Mouse (Mus musculus): ENCODE results near the gene Pth1r. TPM values are rescaled to one million over a fixed set of nuclear protein-coding genes. Genes with fewer than 3 reads are reported as not detected.

Pth1r gene
- polyA plus RNA-seq, 1 experiment from 2014 or later = 19.8 TPM

DNA sequence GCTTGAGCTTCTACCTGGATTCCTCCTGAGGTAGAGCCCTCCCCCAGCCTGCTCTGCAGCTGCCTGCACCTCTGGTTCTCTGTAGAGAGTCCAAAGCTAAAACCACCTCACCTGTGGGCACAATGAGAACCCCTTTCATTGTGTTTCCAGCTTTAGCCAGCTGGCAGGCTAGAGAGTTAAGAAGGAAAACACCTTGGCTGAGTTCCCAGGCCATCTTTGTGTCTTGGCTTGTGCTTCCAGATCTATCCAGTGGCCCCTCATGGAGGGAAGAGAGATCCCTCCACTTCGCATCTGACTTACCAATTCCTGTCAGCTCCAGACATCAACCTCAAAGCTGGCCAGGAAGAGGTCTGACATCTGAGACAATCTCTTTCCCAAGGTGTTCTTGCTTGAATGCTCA, 31.2 kb upstream of the Pth1r start:
- H3K4me1 ChIP-seq (ENCODE audit: control insufficient read depth, insufficient read depth, low read length) = peaks cover 7% of the 10 kb centered on the region; the same call in 1 of the 2 replicates
- H3K9me3 ChIP-seq (ENCODE audit: control insufficient read depth, low read depth, low read length) = no peaks in the 10 kb centered on the region
- no peaks in the 10 kb centered on the region for H3K27me3 ChIP-seq (ENCODE audit: control insufficient read depth, insufficient read depth, low read length)
- no peak for ATAC-seq (ENCODE audit: insufficient number of reproducible peaks, insufficient read depth, low FRiP score, low read depth)
- H3K9ac ChIP-seq (replicated peaks; ENCODE audit: low read depth, low read length) = no peak overlapping the region
- no peak overlapping the region for H3K4me2 ChIP-seq (replicated peaks; ENCODE audit: low read depth, low read length)
- 80% methylated on average over 1 of the region's 1 CpGs for WGBS
- no peak overlapping the region for H3K27ac ChIP-seq (ENCODE audit: low read length)
- H3K4me3 ChIP-seq (ENCODE audit: low read depth, low read length) = no peak overlapping the region
- H3K36me3 ChIP-seq (ENCODE audit: control insufficient read depth, insufficient read depth, low read length) = no peaks in the 10 kb centered on the region

DNA sequence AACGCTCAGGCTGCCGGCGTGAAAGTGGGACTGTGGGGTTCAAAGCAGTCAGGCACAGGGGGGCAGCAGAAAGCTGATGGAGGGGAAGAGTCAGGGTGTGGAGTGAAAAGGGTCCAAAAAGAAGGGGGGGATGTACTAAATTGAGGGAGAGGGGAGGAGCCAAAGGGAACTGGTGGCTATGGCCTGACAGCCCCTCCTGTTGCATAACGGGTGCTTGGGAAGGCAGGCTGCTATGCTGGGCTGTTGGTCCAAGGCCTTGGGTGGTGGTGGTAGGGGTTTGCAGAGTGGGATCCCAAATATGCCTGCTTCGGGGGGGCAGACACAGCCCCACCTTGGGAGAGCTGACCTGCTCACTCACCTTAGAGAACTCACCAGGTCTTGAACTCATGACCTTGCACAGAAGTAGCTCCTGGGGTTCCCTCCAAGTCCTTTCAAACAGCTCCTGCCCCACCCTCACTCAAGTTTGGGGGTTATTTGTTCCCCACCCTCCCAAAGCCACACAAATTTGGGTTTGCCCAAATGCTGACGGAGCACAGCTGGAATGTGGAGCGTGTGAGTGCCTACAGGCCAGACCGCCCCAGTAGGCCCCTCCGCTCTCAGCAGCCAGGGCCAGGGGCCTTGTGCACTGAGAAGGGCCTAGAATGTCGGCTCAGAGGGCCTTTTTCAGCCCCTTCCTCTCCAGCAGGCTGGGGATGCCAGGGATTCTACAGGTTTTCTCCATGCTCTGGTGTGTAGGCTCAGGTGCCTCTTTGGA, 28.5 kb upstream of the Pth1r start:
- Histone ChIP-seq H3K4me1 (ENCODE audit: control insufficient read depth, insufficient read depth, low read length) (peaks cover 3% of the 10 kb centered on the region; the same call in 1 of the 2 replicates), H3K9me3 (ENCODE audit: control insufficient read depth, low read depth, low read length) (no peaks in the 10 kb centered on the region), H3K9ac (replicated peaks; ENCODE audit: low read depth, low read length) (no peak overlapping the region), H3K27me3 (ENCODE audit: control insufficient read depth, insufficient read depth, low read length) (no peaks in the 10 kb centered on the region), H3K4me2 (replicated peaks; ENCODE audit: low read depth, low read length) (no peak overlapping the region), H3K4me3 (ENCODE audit: low read depth, low read length) (no peak overlapping the region), H3K27ac (ENCODE audit: low read length) (no peak overlapping the region), H3K36me3 (ENCODE audit: control insufficient read depth, insufficient read depth, low read length) (no peaks in the 10 kb centered on the region)
- ATAC-seq (ENCODE audit: insufficient number of reproducible peaks, insufficient read depth, low FRiP score, low read depth) = no peak
- 73% methylated on average over 10 of the region's 10 CpGs for WGBS

DNA sequence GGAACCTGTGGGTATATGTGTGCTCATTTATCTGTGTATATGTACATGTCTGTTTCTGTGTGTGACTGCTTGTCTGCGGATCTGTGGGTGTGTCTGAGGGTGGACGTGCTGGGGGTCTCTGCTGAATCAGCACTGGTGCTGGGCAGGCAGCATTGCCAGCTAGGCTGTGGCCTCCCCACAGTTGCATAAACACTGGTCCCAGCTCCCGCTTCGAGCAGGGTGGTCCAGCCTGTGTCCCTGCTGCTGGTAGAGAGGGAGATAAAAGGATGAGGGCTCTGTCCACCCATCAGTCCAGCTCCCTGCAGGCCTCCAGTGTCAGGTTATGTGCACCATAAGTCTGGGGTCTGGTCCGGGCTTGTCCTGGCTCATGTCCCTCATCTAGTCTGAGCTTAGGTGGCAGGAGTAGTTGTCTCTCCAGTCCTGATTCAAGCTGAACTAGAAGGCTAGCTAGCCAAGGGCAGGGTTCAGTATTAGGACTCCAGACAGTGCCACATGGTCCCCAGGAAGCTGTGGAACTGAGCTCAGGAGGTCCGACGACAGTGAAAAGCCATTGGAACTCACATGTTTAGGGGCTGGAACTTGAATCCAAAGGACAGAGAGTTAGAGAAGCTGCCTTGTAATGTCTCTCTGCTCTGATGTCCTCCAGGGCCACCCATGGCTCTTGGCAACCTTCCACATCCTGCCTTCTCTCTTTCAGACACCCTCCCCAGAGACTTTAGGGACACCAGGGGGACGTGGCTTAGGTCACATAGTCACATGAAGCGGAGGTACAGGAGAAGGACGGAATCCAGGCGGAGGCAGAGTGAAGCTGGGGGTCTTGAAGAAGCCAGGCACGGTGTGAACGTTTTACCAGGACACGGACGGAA, 27.7 kb upstream of the Pth1r start:
- 68% methylated on average over 15 of the region's 15 CpGs for WGBS
- no peaks in the 10 kb centered on the region for H3K27me3 ChIP-seq (ENCODE audit: control insufficient read depth, insufficient read depth, low read length)
- H3K4me1 ChIP-seq (ENCODE audit: control insufficient read depth, insufficient read depth, low read length) = peaks cover 3% of the 10 kb centered on the region; the same call in 1 of the 2 replicates
- no peaks in the 10 kb centered on the region for H3K36me3 ChIP-seq (ENCODE audit: control insufficient read depth, insufficient read depth, low read length)
- H3K4me2 ChIP-seq (replicated peaks; ENCODE audit: low read depth, low read length) = no peak overlapping the region
- no peak overlapping the region for H3K27ac ChIP-seq (ENCODE audit: low read length)
- ATAC-seq (ENCODE audit: insufficient number of reproducible peaks, insufficient read depth, low FRiP score, low read depth) = no peak
- no peaks in the 10 kb centered on the region for H3K9me3 ChIP-seq (ENCODE audit: control insufficient read depth, low read depth, low read length)
- H3K4me3 ChIP-seq (ENCODE audit: low read depth, low read length) = no peak overlapping the region
- H3K9ac ChIP-seq (replicated peaks; ENCODE audit: low read depth, low read length) = no peak overlapping the region

DNA sequence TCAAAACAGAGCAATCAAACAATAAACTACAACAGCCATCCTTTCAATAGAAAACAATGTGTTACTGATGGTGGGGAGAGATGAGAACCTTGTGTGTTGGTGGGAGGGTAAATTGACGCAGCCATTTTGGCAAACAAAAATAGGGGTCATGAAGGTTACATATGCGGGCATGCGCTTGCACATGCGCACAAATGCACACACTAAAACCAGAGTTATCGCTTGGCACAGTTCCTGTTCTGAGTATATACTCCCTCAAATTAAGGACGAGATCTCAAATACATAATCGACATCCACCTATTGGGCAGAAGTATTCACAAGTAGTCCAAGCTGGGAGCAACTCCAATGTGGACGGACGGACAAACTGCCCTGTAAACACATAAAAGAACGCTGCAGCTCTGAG, 25.4 kb upstream of the Pth1r start:
- Histone ChIP-seq H3K36me3 (ENCODE audit: control insufficient read depth, insufficient read depth, low read length) (no peaks in the 10 kb centered on the region), H3K27me3 (ENCODE audit: control insufficient read depth, insufficient read depth, low read length) (no peaks in the 10 kb centered on the region), H3K9ac (replicated peaks; ENCODE audit: low read depth, low read length) (no peak overlapping the region), H3K4me1 (ENCODE audit: control insufficient read depth, insufficient read depth, low read length) (peaks cover 3% of the 10 kb centered on the region; the same call in 1 of the 2 replicates), H3K27ac (ENCODE audit: low read length) (no peak overlapping the region), H3K4me2 (replicated peaks; ENCODE audit: low read depth, low read length) (no peak overlapping the region), H3K9me3 (ENCODE audit: control insufficient read depth, low read depth, low read length) (no peaks in the 10 kb centered on the region), H3K4me3 (ENCODE audit: low read depth, low read length) (no peak overlapping the region)
- ATAC-seq (ENCODE audit: insufficient number of reproducible peaks, insufficient read depth, low FRiP score, low read depth) = no peak
- WGBS = 88% methylated on average over 10 of the region's 10 CpGs

DNA sequence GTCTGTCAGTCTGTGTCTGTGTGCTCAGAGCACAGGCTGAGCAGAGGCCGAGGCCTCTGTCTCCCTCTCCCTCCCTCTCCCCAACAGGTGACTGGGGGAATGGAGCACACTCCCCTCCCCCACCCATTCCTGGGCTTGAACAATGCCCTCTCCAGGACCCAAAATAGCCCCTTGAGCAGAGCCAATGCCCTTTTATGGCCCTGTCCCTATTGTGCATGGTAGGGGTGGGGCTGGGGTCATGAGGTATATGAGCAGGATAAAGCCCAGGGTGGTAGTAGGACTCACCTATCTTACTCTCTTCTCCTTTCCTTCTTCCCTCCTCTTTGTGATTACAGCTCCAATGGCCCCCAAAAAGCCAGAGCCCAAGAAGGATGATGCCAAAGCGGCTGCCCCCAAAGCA, 16.5 kb upstream of the Pth1r start:
- ATAC-seq (ENCODE audit: insufficient number of reproducible peaks, insufficient read depth, low FRiP score, low read depth) = no peak

DNA sequence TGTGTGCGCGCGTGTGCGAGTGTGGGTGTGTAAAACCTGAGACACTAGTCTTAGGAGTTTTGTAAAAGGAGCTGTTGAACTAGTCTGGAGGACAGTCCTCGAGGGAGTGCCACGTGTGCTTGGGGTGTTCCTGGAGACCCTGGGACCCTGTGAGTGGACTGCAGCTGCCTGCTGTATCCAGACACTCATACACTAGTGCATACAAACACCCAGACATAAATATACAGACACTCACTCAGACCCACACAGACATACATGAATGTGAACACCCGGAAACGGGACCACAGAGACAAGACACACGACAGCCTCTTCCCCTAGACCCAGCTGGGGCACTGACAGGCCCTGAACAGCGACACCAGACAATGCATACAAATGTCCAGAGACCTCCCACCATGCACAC, 15.8 kb upstream of the Pth1r start:
- H3K27ac ChIP-seq (ENCODE audit: low read length) = no peak overlapping the region
- WGBS = 74% methylated on average over 10 of the region's 10 CpGs
- H3K9me3 ChIP-seq (ENCODE audit: control insufficient read depth, low read depth, low read length) = no peaks in the 10 kb centered on the region
- no peaks in the 10 kb centered on the region for H3K27me3 ChIP-seq (ENCODE audit: control insufficient read depth, insufficient read depth, low read length)
- no peaks in the 10 kb centered on the region for H3K36me3 ChIP-seq (ENCODE audit: control insufficient read depth, insufficient read depth, low read length)
- H3K4me1 ChIP-seq (ENCODE audit: control insufficient read depth, insufficient read depth, low read length) = no peaks in the 10 kb centered on the region
- H3K4me3 ChIP-seq (ENCODE audit: low read depth, low read length) = no peak overlapping the region
- H3K9ac ChIP-seq (replicated peaks; ENCODE audit: low read depth, low read length) = no peak overlapping the region
- H3K4me2 ChIP-seq (replicated peaks; ENCODE audit: low read depth, low read length) = no peak overlapping the region
- no peak for ATAC-seq (ENCODE audit: insufficient number of reproducible peaks, insufficient read depth, low FRiP score, low read depth)

More for the DNA sequence above, 16.5 kb upstream of the Pth1r start:
- H3K27me3 ChIP-seq (ENCODE audit: control insufficient read depth, insufficient read depth, low read length) = no peaks in the 10 kb centered on the region
- H3K27ac ChIP-seq (ENCODE audit: low read length) = no peak overlapping the region
- no peaks in the 10 kb centered on the region for H3K36me3 ChIP-seq (ENCODE audit: control insufficient read depth, insufficient read depth, low read length)
- no peak overlapping the region for H3K4me2 ChIP-seq (replicated peaks; ENCODE audit: low read depth, low read length)
- no peaks in the 10 kb centered on the region for H3K9me3 ChIP-seq (ENCODE audit: control insufficient read depth, low read depth, low read length)
- WGBS = 61% methylated on average over 2 of the region's 2 CpGs
- no peak overlapping the region for H3K4me3 ChIP-seq (ENCODE audit: low read depth, low read length)
- no peak overlapping the region for H3K9ac ChIP-seq (replicated peaks; ENCODE audit: low read depth, low read length)
- no peaks in the 10 kb centered on the region for H3K4me1 ChIP-seq (ENCODE audit: control insufficient read depth, insufficient read depth, low read length)

DNA sequence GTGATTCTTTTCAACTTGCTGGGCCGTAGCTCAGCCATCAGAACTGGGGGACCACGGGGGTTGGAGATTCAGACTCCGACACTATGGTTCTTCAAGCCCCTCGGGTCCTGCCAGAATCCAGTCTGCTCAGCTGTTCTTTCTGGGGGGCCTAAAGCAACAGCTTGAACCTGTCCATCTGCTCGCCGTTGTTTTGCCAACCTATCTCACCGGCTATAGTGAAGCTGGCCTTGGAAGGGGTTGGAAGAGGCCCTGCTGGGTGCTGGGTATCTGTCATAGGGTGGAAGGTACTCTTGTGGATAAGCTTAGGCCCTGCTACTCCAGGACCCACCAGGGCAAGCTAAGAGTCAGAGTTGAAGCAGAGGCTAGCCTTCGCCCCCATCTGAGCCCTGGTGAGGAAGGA, 13.9 kb upstream of the Pth1r start:
- Histone ChIP-seq H3K9me3 (ENCODE audit: control insufficient read depth, low read depth, low read length) (no peaks in the 10 kb centered on the region), H3K9ac (replicated peaks; ENCODE audit: low read depth, low read length) (no peak overlapping the region), H3K27me3 (ENCODE audit: control insufficient read depth, insufficient read depth, low read length) (no peaks in the 10 kb centered on the region), H3K4me1 (ENCODE audit: control insufficient read depth, insufficient read depth, low read length) (no peaks in the 10 kb centered on the region), H3K4me3 (ENCODE audit: low read depth, low read length) (no peak overlapping the region), H3K27ac (ENCODE audit: low read length) (no peak overlapping the region), H3K4me2 (replicated peaks; ENCODE audit: low read depth, low read length) (no peak overlapping the region), H3K36me3 (ENCODE audit: control insufficient read depth, insufficient read depth, low read length) (no peaks in the 10 kb centered on the region)
- ATAC-seq (ENCODE audit: insufficient number of reproducible peaks, insufficient read depth, low FRiP score, low read depth) = no peak
- WGBS = 82% methylated on average over 8 of the region's 8 CpGs

DNA sequence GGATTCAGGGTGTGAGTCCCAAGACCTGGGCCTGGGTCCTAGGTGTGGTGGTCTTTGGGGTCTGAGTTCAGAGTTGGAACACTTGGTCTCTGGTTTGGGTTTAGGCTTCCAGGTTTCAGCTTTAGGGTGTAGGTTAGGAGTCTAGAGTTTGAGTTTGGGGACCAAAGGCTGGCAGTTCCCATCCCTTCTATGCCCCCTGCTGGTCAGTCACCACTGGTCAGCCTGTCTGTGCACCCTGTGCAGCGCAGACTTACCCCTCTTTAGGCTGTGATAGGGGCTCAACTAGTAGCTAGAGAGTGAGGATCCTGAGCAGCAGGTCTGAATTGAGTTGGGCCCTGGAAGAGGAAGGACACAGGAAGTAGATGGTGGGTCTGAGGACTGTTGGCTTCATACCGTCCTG, 12.3 kb upstream of the Pth1r start:
- H3K9ac ChIP-seq (replicated peaks; ENCODE audit: low read depth, low read length) = no peak overlapping the region
- no peaks in the 10 kb centered on the region for H3K36me3 ChIP-seq (ENCODE audit: control insufficient read depth, insufficient read depth, low read length)
- no peak overlapping the region for H3K4me2 ChIP-seq (replicated peaks; ENCODE audit: low read depth, low read length)
- H3K4me3 ChIP-seq (ENCODE audit: low read depth, low read length) = no peak overlapping the region
- H3K27me3 ChIP-seq (ENCODE audit: control insufficient read depth, insufficient read depth, low read length) = no peaks in the 10 kb centered on the region
- H3K9me3 ChIP-seq (ENCODE audit: control insufficient read depth, low read depth, low read length) = no peaks in the 10 kb centered on the region
- no peaks in the 10 kb centered on the region for H3K4me1 ChIP-seq (ENCODE audit: control insufficient read depth, insufficient read depth, low read length)
- WGBS = 54% methylated on average over 2 of the region's 2 CpGs
- no peak for ATAC-seq (ENCODE audit: insufficient number of reproducible peaks, insufficient read depth, low FRiP score, low read depth)
- no peak overlapping the region for H3K27ac ChIP-seq (ENCODE audit: low read length)

Data from stomach, embryonic 14.5 days (tissue).